Mouse (Mus musculus) forebrain, embryonic 15.5 days (tissue): ENCODE measurements at regions not wholly inside any gene's neighbourhood (a gene's known extent, or its start where the extent isn't known, plus 50 kb on each side); places are given as distances from the start of the nearest gene placed in this dataset.
A peak's percentile ranks its signal among the peaks of the same experiment; 100 is the strongest.

ENCODE experiments used
- ATAC-seq: fragments of 200-750 bp; cut with Nextera tagmentation; replicated peaks from 2 replicates; pipeline ENCODE4 v1.8.0; 2017; ENCODE audit warnings: mild to moderate bottlenecking, moderate TSS enrichment, moderate library complexity
- H3K27ac ChIP-seq: fragments of 300-500 bp; sonication (generic); replicated peaks from 2 replicates; pipeline ENCODE4 v1.5.1; 2015; ENCODE audit warnings: mild to moderate bottlenecking, inconsistent platforms
- H3K27me3 ChIP-seq: fragments of 300-500 bp; sonication (generic); 2 replicates; pipeline ENCODE4 v1.6.1; 2015; ENCODE audit warnings: inconsistent platforms
- H3K36me3 ChIP-seq: fragments of 300-500 bp; sonication (generic); 2 replicates; pipeline ENCODE4 v1.6.1; 2015; ENCODE audit warnings: mild to moderate bottlenecking, inconsistent platforms
- H3K4me1 ChIP-seq: fragments of 300-500 bp; sonication (generic); 2 replicates; pipeline ENCODE4 v1.6.1; 2015; ENCODE audit warnings: inconsistent platforms
- H3K4me2 ChIP-seq: fragments of 300-500 bp; sonication (generic); replicated peaks from 2 replicates; pipeline ENCODE4 v1.6.1; 2015; ENCODE audit warnings: mild to moderate bottlenecking, inconsistent platforms
- H3K4me3 ChIP-seq: fragments of 300-500 bp; sonication (generic); 2 replicates; pipeline ENCODE4 v1.5.1; 2015; ENCODE audit warnings: mild to moderate bottlenecking, inconsistent platforms
- H3K9ac ChIP-seq: fragments of 300-500 bp; sonication (generic); replicated peaks from 2 replicates; pipeline ENCODE4 v1.6.1; 2015; ENCODE audit warnings: mild to moderate bottlenecking, inconsistent platforms
- H3K9me3 ChIP-seq: fragments of 300-500 bp; sonication (generic); 2 replicates; pipeline ENCODE4 v1.6.1; 2016; ENCODE audit warnings: inconsistent platforms
- WGBS: fragments of 180-500 bp; shearing (Covaris S2); methylation state at CpG from one replicate; pipeline ENCODE4 v1.1.7; 2015; ENCODE audit warnings: mixed read lengths; 5-methylcytosine and 5-hydroxymethylcytosine counted together

DNA sequence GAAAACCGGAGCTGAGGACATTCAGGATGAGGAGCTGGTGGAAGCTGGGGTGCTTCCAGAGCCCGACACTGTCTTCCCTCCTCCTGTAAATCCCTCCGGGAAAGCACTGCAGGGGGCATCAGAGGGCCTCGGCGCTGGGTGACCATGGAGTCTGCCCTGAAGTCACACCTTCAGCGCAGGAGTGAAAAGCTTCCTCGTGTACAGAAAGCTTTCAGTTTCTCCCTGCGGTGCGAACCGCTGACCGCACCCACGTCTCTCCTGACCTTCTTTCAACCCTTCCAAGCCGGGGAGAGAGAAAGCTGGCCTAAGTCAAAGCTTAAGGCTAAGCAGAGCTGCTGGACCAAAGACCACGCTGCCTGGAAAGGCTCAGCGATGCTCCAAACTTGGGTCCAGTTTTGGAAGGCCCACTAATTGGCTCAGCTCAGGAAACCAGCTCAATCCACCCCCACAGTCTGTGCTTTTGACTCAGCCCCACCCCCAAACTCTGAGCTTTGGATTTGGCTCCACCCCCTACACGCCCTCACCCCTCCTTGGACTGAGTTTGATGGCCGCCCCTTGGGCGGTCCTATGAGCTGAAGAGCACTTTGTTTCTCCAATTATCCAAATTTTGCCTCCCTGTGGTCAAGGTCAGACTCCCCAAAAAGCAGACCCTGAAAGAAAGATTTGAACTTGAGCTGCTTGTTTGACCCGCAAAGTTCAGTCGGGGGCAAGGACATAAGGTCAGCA, 97.0 kb upstream of the Rpl38 start:
- H3K4me3 ChIP-seq: no peak overlapping the region
- H3K4me1 ChIP-seq: peaks cover 18% of the 10 kb centered on the region
- H3K27ac ChIP-seq: no peak overlapping the region
- no peak for ATAC-seq
- H3K36me3 ChIP-seq: no peaks in the 10 kb centered on the region
- H3K9me3 ChIP-seq: peaks cover 5% of the 10 kb centered on the region; the same call in 1 of the 2 replicates
- H3K4me2 ChIP-seq: no peak overlapping the region
- H3K27me3 ChIP-seq: no peaks in the 10 kb centered on the region
- H3K9ac ChIP-seq: no peak overlapping the region
- 49% methylated on average over 20 of the region's 20 CpGs for WGBS

DNA sequence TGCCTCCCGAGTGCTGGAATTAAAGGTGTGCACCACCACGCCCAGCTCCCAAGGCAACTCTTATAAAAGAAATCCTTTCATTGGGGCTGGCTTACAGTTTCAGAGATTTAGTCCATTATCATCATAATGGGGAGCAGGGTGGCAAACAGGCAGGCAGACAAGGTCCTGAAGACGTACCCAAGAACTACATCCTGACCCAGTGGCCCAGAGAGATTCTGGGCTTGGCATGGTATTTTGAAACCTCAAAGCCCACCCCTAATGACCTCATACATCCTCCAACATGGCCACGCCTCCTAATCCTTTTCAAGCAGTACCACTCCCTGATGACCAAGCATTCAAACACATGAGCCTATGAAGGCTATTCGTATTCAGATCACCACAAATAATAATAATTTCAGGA, 98.2 kb upstream of the Rpl38 start:
- no peak overlapping the region for H3K4me3 ChIP-seq
- no peak for ATAC-seq
- 95% methylated on average over 5 of the region's 5 CpGs for WGBS
- no peak overlapping the region for H3K4me2 ChIP-seq
- no peaks in the 10 kb centered on the region for H3K27me3 ChIP-seq
- 0 out of 2 replicates have a peak, but pooled peaks cover 1% of the 10 kb centered on the region for H3K9me3 ChIP-seq
- H3K9ac ChIP-seq: no peak overlapping the region
- H3K4me1 ChIP-seq: peaks cover 18% of the 10 kb centered on the region
- H3K36me3 ChIP-seq: no peaks in the 10 kb centered on the region
- H3K27ac ChIP-seq: no peak overlapping the region

- peak overlapping the region; percentile 21; the same call in 1 of the 2 replicates for H3K9ac ChIP-seq
- ATAC-seq: no peak
- H3K27me3 ChIP-seq: no peaks in the 10 kb centered on the region
- no peak overlapping the region for H3K27ac ChIP-seq
- H3K36me3 ChIP-seq: no peaks in the 10 kb centered on the region
- no peak overlapping the region for H3K4me3 ChIP-seq
- 0 out of 2 replicates have a peak overlapping the region, but pooled peaks have one; percentile 28 for H3K4me2 ChIP-seq
- peaks cover 22% of the 10 kb centered on the region for H3K4me1 ChIP-seq
- H3K9me3 ChIP-seq: no peaks in the 10 kb centered on the region
- WGBS: 10% methylated on average over 21 of the region's 21 CpGs
These were observed 100.2 kb upstream of the Rpl38 start for GRCm38 (mm10) chr11:114567814-114568800.

DNA sequence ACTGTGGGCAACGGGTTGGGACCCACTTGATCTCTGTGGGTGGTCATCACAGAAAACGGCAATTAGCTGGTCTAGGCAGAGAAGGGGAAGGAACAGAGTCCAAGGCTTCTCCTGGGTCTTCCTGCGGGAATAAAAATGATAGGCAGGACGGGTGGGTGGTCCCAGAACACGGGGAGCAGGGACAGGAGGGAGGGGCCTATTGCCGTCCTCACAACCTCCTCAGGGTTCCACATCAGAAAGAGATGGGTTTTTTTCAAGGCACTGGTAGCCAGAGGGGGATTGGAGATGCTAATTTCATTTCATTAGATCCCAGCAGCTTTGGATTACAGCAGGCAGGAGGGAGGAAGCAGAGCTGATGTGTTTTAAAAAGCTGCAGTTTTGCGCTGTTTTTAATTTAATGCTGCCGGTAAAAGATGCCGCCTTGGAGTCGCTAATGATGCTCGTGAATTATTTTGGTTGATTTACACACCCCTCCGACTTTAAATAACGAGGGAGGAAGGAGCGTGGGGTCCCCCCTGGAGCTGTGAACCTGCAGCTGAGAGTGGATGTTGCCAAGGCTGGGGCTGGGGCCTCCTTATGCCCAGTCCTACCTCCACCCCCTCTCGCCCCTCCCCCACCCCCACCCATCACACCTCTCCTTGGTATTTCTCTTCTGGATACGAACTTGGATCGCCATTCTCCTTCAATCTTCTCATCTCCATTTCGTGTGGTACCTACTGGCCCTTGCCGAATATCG, 101.1 kb upstream of the Rpl38 start:
- no peaks in the 10 kb centered on the region for H3K36me3 ChIP-seq
- whole genome bisulfite sequencing: 4% methylated on average over 20 of the region's 20 CpGs
- H3K4me3 ChIP-seq: peak overlapping the region; percentile 1; the same call in 1 of the 2 replicates
- H3K4me1 ChIP-seq: peaks cover 22% of the 10 kb centered on the region
- no peaks in the 10 kb centered on the region for H3K27me3 ChIP-seq
- no peak overlapping the region for H3K9ac ChIP-seq
- no peaks in the 10 kb centered on the region for H3K9me3 ChIP-seq
- H3K4me2 ChIP-seq: peak overlapping the region; percentile 28
- H3K27ac ChIP-seq: no peak overlapping the region
- ATAC-seq: no peak; the same call in 1 of the 2 replicates

- WGBS: 96% methylated on average over 2 of the region's 2 CpGs
- no peak overlapping the region for H3K4me3 ChIP-seq
- ATAC-seq: no peak
These were observed 103.4 kb upstream of the Rpl38 start for GRCm38 (mm10) chr11:114564949-114565348.

DNA sequence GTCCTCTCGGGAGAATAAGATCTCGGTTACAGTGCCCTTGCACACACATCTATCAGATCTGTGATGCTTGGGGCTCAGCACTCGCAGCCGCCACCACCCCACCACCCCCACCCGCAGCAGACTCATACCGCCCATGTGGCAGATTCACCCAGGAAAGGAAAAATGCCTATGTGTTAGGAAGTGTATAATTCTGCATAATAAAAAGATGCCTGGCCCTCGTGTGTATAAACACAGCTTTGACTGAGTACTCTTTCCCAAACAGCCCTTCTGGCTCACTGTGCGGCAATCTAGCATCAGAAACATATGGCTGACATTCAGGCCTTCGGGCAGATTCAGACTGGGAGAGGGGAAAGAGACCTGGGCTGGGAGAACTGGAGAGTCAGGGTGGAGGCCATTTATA, 105.2 kb upstream of the Rpl38 start:
- peak; percentile 47; the same call in 1 of the 2 replicates for ATAC-seq
- Histone ChIP-seq H3K9me3 (no peaks in the 10 kb centered on the region), H3K27ac (0 out of 2 replicates have a peak overlapping the region, but pooled peaks have one; percentile 7), H3K36me3 (no peaks in the 10 kb centered on the region), H3K27me3 (no peaks in the 10 kb centered on the region; the same call in 1 of the 2 replicates), H3K4me1 (peaks cover 19% of the 10 kb centered on the region), H3K4me3 (no peak overlapping the region), H3K9ac (no peak overlapping the region), H3K4me2 (no peak overlapping the region)
- WGBS: 68% methylated on average over 9 of the region's 9 CpGs

More at GRCm38 (mm10) chr11:114564949-114565348, 103.4 kb upstream of the Rpl38 start:
- H3K27ac ChIP-seq: no peak overlapping the region
- peaks cover 22% of the 10 kb centered on the region for H3K4me1 ChIP-seq
- no peak overlapping the region for H3K9ac ChIP-seq
- H3K9me3 ChIP-seq: no peaks in the 10 kb centered on the region
- no peak overlapping the region for H3K4me2 ChIP-seq
- no peaks in the 10 kb centered on the region for H3K36me3 ChIP-seq
- H3K27me3 ChIP-seq: no peaks in the 10 kb centered on the region; the same call in 1 of the 2 replicates

DNA sequence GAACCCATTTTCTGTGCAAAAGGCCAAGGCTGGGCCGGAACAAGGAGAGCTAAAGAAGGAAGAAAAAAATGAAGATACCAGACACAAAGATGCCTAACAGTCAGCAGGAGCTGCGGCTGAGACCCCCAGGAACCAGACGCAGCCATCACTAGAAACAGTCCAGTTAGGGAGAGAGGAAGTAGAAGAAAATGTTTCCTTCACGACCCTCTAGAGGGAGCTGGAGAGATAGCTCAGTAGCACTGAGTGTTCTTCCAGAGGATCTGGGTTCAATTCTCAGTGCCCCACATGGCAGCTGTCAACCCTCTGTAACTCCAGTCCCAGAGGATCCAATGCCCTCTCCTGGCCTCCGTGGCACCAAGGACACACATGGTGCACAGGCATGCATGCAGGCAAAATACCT, 113.7 kb upstream of the Rpl38 start:
- Histone ChIP-seq H3K4me1 (no peaks in the 10 kb centered on the region), H3K27ac (no peak overlapping the region), H3K9ac (no peak overlapping the region), H3K4me2 (no peak overlapping the region), H3K9me3 (no peaks in the 10 kb centered on the region), H3K27me3 (no peaks in the 10 kb centered on the region), H3K36me3 (no peaks in the 10 kb centered on the region), H3K4me3 (no peak overlapping the region)
- 60% methylated on average over 5 of the region's 5 CpGs for WGBS
- no peak for ATAC-seq

- H3K4me1 ChIP-seq: no peaks in the 10 kb centered on the region
- no peak overlapping the region for H3K4me2 ChIP-seq
- H3K27ac ChIP-seq: no peak overlapping the region
- no peak overlapping the region for H3K4me3 ChIP-seq
- no peaks in the 10 kb centered on the region for H3K27me3 ChIP-seq
- H3K36me3 ChIP-seq: no peaks in the 10 kb centered on the region
- no peak overlapping the region for H3K9ac ChIP-seq
- H3K9me3 ChIP-seq: no peaks in the 10 kb centered on the region
- 61% methylated on average over 13 of the region's 13 CpGs for WGBS
- no peak for ATAC-seq
These were observed 114.3 kb upstream of the Rpl38 start for GRCm38 (mm10) chr11:114553992-114554391.

GRCm38 (mm10) chr11:114552176-114552575, 116.1 kb upstream of the Rpl38 start:
- no peaks in the 10 kb centered on the region for H3K27me3 ChIP-seq
- H3K27ac ChIP-seq: no peak overlapping the region
- no peaks in the 10 kb centered on the region for H3K9me3 ChIP-seq
- H3K4me1 ChIP-seq: no peaks in the 10 kb centered on the region
- WGBS: 93% methylated on average over 7 of the region's 7 CpGs
- ATAC-seq: no peak
- H3K36me3 ChIP-seq: no peaks in the 10 kb centered on the region
- H3K4me2 ChIP-seq: no peak overlapping the region
- no peak overlapping the region for H3K9ac ChIP-seq
- H3K4me3 ChIP-seq: no peak overlapping the region

- no peak overlapping the region for H3K4me3 ChIP-seq
- H3K9me3 ChIP-seq: no peaks in the 10 kb centered on the region
- H3K4me1 ChIP-seq: no peaks in the 10 kb centered on the region
- no peaks in the 10 kb centered on the region for H3K27me3 ChIP-seq
- 81% methylated on average over 4 of the region's 4 CpGs for WGBS
- H3K36me3 ChIP-seq: no peaks in the 10 kb centered on the region
- no peak overlapping the region for H3K27ac ChIP-seq
- ATAC-seq: no peak
- no peak overlapping the region for H3K9ac ChIP-seq
- H3K4me2 ChIP-seq: no peak overlapping the region
These were observed 117.1 kb upstream of the Rpl38 start for GRCm38 (mm10) chr11:114551262-114551661.

- no peak for ATAC-seq
- Histone ChIP-seq H3K4me3 (no peak overlapping the region), H3K27me3 (no peaks in the 10 kb centered on the region), H3K9me3 (no peaks in the 10 kb centered on the region), H3K27ac (no peak overlapping the region), H3K4me1 (peaks cover 6% of the 10 kb centered on the region; the same call in 1 of the 2 replicates), H3K36me3 (no peaks in the 10 kb centered on the region), H3K9ac (no peak overlapping the region), H3K4me2 (no peak overlapping the region)
- 65% methylated on average over 5 of the region's 5 CpGs for WGBS
These were observed 119.7 kb upstream of the Rpl38 start for GRCm38 (mm10) chr11:114548658-114549057.
